Mouse (Mus musculus) hindbrain, embryonic 11.5 days (tissue): Measurements from ENCODE around the gene Fdps. TPM values are rescaled to one million over a fixed set of nuclear protein-coding genes. Genes with fewer than 3 reads are reported as not detected.
A peak's percentile ranks its signal among the peaks of the same experiment; 100 is the strongest.

Experiments used
- ATAC-seq: fragments of 200-750 bp; cut with Nextera tagmentation; 2 replicates; pipeline ENCODE4 v1.8.0; 2017; ENCODE audit warnings: mild to moderate bottlenecking, moderate TSS enrichment, moderate library complexity; ENCODE audit not compliant: low FRiP score
- DNase-seq: peaks from one replicate; pipeline ENCODE4 v3.0.0-alpha.2; 2015; ENCODE audit warnings: low spot score
- H3K27ac ChIP-seq: fragments of 300-500 bp; sonication (generic); 2 replicates; pipeline ENCODE4 v1.5.1; 2014; ENCODE audit warnings: mild to moderate bottlenecking, low read depth, low read length
- H3K27me3 ChIP-seq: fragments of 300-500 bp; sonication (generic); 2 replicates; pipeline ENCODE4 v1.6.1; 2014; ENCODE audit warnings: mild to moderate bottlenecking, low read length, moderate library complexity, mixed read lengths; ENCODE audit not compliant: control insufficient read depth, insufficient read depth
- H3K36me3 ChIP-seq: fragments of 300-500 bp; sonication (generic); 2 replicates; pipeline ENCODE4 v1.6.1; 2014; ENCODE audit warnings: mild to moderate bottlenecking, low read length, moderate library complexity, mixed read lengths; ENCODE audit not compliant: control insufficient read depth, insufficient read depth
- H3K4me1 ChIP-seq: fragments of 300-500 bp; sonication (generic); replicated peaks from 2 replicates; pipeline ENCODE4 v1.6.1; 2014; ENCODE audit warnings: low read length, mixed read lengths; ENCODE audit not compliant: control insufficient read depth, insufficient read depth
- H3K4me2 ChIP-seq: fragments of 300-500 bp; sonication (generic); replicated peaks from 2 replicates; pipeline ENCODE4 v1.6.1; 2014; ENCODE audit warnings: mild to moderate bottlenecking, low read depth, low read length
- H3K4me3 ChIP-seq: fragments of 300-500 bp; sonication (generic); 2 replicates; pipeline ENCODE4 v1.5.1; 2014; ENCODE audit warnings: low read depth, low read length
- H3K9ac ChIP-seq: fragments of 300-500 bp; sonication (generic); 2 replicates; pipeline ENCODE4 v1.6.1; 2014; ENCODE audit warnings: low read depth, low read length
- H3K9me3 ChIP-seq: fragments of 300-500 bp; sonication (generic); 2 replicates; pipeline ENCODE4 v1.6.1; 2016; ENCODE audit warnings: low read length; ENCODE audit not compliant: control insufficient read depth
- WGBS: fragments of 180-500 bp; shearing (Covaris S2); extraction: QIAGEN DNeasy Blood & Tissue Kit; methylation state at CpG from one replicate; pipeline ENCODE4 v1.1.7; 2014; 5-methylcytosine and 5-hydroxymethylcytosine counted together
- polyA plus RNA-seq: library from polyadenylated mRNA; unstranded; fragments of >200 nt; fragmentation: Nextera tagmentation; extraction: Ambion mirVana; gene quantifications from 2 replicates; pipeline ENCODE4 v1.2.1, GENCODE M21; 2014

Gene Fdps
- 390 and 392 TPM in 2 replicates for polyA plus RNA-seq

DNA sequence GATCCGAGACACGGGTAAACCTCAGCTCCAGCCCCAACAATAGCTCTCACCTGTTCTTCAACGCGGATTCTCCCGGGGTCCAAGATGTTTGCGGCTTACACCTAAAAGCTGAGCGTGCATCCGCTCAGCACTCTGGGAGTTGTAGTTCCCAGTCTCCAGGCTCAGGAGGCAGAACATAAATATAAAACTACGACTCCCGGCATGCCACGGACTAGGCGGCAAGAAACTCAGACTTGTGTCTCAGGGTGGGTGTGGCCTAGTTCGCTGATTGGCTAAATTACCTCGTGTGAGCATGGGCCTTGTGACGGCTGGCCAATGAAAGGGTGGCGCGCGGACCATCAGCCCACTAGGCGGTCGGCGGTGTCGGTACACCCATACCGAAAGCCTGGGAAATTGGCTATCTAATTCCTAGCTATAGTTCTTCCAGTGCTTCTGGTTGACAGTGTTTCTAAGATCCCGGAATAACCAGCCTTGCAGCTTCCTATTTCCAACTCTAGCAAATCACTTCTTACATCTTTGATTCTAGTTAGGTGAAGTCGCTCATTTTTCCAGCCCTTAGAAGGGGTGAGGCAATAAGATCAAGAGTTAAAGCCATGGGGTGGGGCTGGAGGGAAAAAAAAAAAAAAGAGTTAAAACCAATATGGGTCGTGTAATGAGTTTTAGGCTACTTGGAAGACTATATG, at the start of gene Fdps:
TSS of gene Fdps (minus strand) at position 148 of the 683 bp plus-strand sequence.
- ATAC-seq, result peak; percentile 99
- Histone ChIP-seq H3K9ac (peak within 1 kb of the TSS; percentile 62), H3K4me2 (peak within 1 kb of the TSS; percentile 59), H3K4me3 (peak within 1 kb of the TSS; percentile 62), H3K27ac (peak within 1 kb of the TSS; percentile 69), H3K36me3 (peaks cover 3% of the 10 kb centered on the region; the same call in 1 of the 2 replicates), H3K9me3 (no peaks in the 10 kb centered on the region), H3K27me3 (no peaks in the 10 kb centered on the region), H3K4me1 (peaks cover 5% of the 10 kb centered on the region; the same call in 1 of the 2 replicates)
- DNase-seq, result peak; percentile 97
- under 1% methylated on average over 26 of the region's 26 CpGs for WGBS

DNA sequence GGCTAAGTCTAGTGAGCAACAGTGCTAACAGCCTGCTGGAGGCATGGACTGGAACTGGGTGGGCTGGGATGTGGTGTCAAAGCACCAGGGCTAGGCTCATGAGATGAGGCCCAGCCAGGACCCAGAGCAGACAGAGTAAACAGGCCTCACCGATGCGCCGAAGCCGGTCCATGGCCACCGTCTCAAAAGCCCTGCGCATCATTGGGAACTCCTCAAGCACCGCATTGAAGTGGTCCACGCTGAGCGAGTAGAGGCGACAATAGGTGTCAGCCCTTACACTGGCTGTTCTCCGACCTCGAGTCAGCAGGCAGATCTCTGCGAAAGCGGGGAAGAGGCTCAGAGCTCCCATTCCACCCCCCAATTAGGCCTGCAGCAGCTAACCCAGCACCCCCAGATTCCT, 46.8 kb upstream of the Fdps start:
- H3K4me1 ChIP-seq, result peaks cover 4% of the 10 kb centered on the region
- no peaks in the 10 kb centered on the region for H3K36me3 ChIP-seq
- no peaks in the 10 kb centered on the region for H3K9me3 ChIP-seq
- H3K4me3 ChIP-seq, result no peak overlapping the region
- no peak overlapping the region for H3K27ac ChIP-seq
- H3K4me2 ChIP-seq, result no peak overlapping the region
- ATAC-seq (no peak), DNase-seq (no peak)
- no peaks in the 10 kb centered on the region; the same call in 1 of the 2 replicates for H3K27me3 ChIP-seq
- H3K9ac ChIP-seq, result no peak overlapping the region
- 72% methylated on average over 14 of the region's 14 CpGs for WGBS

DNA sequence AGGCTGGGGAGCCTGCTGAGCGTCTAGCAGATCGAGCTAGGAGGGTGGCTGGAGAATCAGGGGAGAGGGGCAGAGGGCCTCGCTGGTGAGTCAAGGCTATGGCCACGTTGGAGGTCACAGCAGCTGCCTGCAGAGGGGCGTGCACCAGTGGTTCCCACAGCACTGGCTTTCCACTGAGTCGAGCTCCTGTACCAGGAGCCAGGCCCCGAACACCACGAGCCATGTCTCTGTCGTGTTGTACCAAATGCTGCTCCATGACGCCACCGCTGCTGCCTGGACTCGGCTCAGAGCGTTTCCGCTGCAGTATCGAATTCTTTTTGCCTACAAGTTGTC, 46.2 kb upstream of the Fdps start:
- H3K36me3 ChIP-seq, result no peaks in the 10 kb centered on the region
- 13% methylated on average over 15 of the region's 15 CpGs for WGBS
- H3K9ac ChIP-seq, result 0 out of 2 replicates have a peak overlapping the region, but pooled peaks have one; percentile 27
- H3K4me3 ChIP-seq, result no peak overlapping the region
- DNase-seq (no peak), ATAC-seq (0 out of 2 replicates have a peak, but pooled peaks have one; percentile 29)
- peak overlapping the region; percentile 28; the same call in 1 of the 2 replicates for H3K4me2 ChIP-seq
- H3K27ac ChIP-seq, result no peak overlapping the region
- no peaks in the 10 kb centered on the region for H3K9me3 ChIP-seq
- H3K4me1 ChIP-seq, result peaks cover 4% of the 10 kb centered on the region
- no peaks in the 10 kb centered on the region; the same call in 1 of the 2 replicates for H3K27me3 ChIP-seq

DNA sequence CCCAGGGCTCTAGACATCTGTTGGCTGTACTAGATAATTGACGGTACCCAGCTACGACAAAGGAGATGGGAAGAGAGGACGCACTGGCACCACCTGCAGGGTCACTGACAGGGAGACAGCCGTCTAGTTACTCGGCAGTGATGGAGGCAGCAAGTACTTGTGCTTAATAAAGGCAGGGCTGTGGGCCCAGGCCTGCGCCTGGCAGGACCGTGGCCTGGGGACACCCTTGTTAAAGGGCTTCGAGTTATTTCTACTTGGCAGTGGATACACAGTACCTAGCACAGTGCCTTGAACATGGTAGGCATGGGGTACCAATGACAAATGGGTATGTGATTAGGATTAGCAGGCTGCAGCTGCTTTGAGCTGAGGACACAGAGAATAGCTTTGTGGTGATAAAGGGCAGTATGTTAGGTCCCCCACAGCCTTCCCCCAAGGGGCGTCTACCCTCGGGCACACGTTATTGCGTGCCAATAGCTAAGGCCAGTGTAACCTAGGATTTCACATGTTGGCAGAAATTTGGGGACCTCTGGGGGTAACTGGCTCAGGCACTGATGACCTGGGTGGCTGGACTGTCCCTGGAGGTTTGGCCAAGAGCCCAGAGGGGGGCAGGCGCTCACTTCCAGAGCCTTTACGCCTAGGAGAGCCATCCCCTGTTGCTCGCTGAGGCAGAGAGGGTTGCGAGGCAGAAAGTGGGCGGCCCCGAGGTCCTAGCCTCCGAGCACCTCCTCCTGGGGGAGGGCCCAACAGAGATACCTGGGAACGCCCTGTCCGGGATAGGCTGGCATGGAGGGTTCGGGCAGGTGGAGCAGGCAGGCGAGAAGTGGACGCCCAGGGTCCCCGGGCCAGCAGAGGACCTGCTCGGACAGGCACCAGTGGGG, 45.6 kb upstream of the Fdps start:
- ATAC-seq (peak; percentile 70; the same call in 1 of the 2 replicates), DNase-seq (no peak)
- Histone ChIP-seq H3K4me3 (no peak overlapping the region), H3K27me3 (no peaks in the 10 kb centered on the region; the same call in 1 of the 2 replicates), H3K9ac (0 out of 2 replicates have a peak overlapping the region, but pooled peaks have one; percentile 27), H3K9me3 (no peaks in the 10 kb centered on the region), H3K4me1 (peaks cover 4% of the 10 kb centered on the region), H3K36me3 (no peaks in the 10 kb centered on the region), H3K27ac (no peak overlapping the region), H3K4me2 (peak overlapping the region; percentile 28; the same call in 1 of the 2 replicates)
- 24% methylated on average over 26 of the region's 26 CpGs for WGBS

DNA sequence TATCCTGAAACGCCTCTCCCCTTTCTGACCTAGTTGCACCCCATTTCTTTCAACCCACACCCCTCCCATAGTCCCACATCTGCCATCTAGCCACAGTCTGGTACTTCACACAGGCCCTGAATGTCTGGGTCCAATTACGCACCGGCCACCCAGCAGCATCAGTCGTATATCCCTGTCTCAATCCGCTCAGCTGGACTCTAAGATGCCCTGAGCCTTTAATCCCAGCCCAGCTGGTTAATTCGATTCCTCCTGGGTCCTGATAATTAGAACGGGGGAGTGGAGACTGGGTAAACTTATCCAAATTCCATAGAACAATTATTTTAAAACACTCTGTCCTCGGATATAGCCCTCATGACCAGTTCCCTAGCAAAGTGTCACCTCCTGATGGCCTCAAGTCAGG, 43.8 kb upstream of the Fdps start:
- H3K4me3 ChIP-seq, result no peak overlapping the region
- H3K9me3 ChIP-seq, result no peaks in the 10 kb centered on the region
- no peak for DNase-seq
- peaks cover 4% of the 10 kb centered on the region for H3K4me1 ChIP-seq
- H3K27me3 ChIP-seq, result no peaks in the 10 kb centered on the region; the same call in 1 of the 2 replicates
- no peaks in the 10 kb centered on the region for H3K36me3 ChIP-seq
- no peak overlapping the region for H3K9ac ChIP-seq
- 66% methylated on average over 8 of the region's 8 CpGs for WGBS
- ATAC-seq, result no peak
- H3K4me2 ChIP-seq, result no peak overlapping the region
- H3K27ac ChIP-seq, result no peak overlapping the region

DNA sequence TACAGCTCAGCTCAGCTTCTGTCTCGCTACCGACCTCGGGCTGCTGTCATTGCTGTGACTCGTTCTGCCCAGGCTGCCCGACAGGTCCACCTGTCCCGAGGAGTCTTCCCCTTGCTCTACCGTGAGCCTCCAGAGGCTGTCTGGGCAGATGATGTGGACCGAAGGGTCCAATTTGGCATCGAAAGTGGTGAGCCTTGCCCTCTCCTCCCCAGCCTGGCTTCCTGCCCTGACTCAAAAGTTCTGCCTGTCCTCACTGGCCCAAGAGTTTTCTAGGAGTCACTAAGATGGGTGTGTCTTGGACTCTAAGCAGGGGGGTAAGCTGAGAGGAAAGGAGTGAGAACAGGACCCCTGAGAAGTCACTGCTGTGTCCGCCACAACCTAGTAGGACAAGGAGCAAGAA, 43.1 kb upstream of the Fdps start:
- WGBS, result 86% methylated on average over 10 of the region's 10 CpGs
- H3K9me3 ChIP-seq, result no peaks in the 10 kb centered on the region
- no peak for ATAC-seq

DNA sequence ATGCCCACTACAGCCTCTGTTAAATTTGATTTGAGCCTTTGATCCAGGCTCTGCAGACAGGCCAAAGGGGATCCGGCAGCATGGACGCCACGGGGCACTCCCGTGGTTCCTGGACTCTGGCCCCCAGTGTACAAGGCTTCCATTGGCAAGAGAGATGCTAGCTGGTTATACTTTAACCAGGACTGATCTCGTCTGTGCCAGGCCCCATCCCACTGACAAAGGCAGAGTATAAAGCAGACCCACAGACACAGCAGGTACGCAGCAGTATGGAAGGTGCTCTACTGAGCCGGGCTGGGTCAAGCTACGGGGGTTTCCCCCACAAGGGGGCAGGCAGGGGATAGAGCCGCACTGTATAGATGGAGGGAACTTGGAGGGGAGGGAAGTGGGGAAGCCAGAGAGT, 34.6 kb upstream of the Fdps start:
- no peak overlapping the region for H3K4me3 ChIP-seq
- no peak overlapping the region for H3K27ac ChIP-seq
- 32% methylated on average over 9 of the region's 9 CpGs for WGBS
- H3K9ac ChIP-seq, result no peak overlapping the region
- H3K4me2 ChIP-seq, result no peak overlapping the region
- ATAC-seq (no peak), DNase-seq (no peak)
- no peaks in the 10 kb centered on the region for H3K4me1 ChIP-seq
- H3K27me3 ChIP-seq, result no peaks in the 10 kb centered on the region; the same call in 1 of the 2 replicates
- no peaks in the 10 kb centered on the region for H3K9me3 ChIP-seq
- no peaks in the 10 kb centered on the region for H3K36me3 ChIP-seq

More for the DNA sequence above, 43.1 kb upstream of the Fdps start:
- Histone ChIP-seq H3K4me3 (no peak overlapping the region), H3K4me1 (peaks cover 4% of the 10 kb centered on the region), H3K9ac (no peak overlapping the region), H3K27ac (no peak overlapping the region), H3K36me3 (no peaks in the 10 kb centered on the region), H3K4me2 (no peak overlapping the region), H3K27me3 (no peaks in the 10 kb centered on the region; the same call in 1 of the 2 replicates)
- no peak for DNase-seq

DNA sequence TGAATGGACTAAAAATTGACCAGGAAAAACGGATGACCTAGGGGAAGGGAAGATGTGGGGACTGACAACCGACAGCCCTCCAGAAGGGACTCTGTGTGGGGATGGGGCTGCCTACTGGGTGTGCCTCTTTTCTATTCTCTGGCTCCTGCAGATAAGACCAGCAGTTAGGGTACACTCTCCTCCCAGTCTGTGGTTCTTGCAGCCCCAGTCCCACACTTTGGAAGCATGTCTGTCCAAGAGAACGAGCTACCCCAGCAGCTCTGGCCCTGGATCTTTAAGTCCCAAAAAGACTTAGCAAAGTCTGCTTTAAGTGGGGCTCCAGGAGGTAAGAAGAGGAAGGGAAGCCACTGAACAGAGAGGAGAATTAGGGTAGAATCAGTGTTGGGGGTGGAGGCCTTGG, 34.2 kb upstream of the Fdps start, which contains the start of gene Pklr:
TSS of gene Pklr (plus strand) at position 185 of the 400 bp plus-strand sequence.
- DNase-seq (no peak), ATAC-seq (no peak)
- 67% methylated on average over 3 of the region's 3 CpGs for WGBS
- no peaks in the 10 kb centered on the region for H3K27me3 ChIP-seq
- H3K9ac ChIP-seq, result no peak within 1 kb of the TSS
- no peak within 1 kb of the TSS for H3K4me2 ChIP-seq
- H3K4me3 ChIP-seq, result no peak within 1 kb of the TSS
- H3K9me3 ChIP-seq, result no peaks in the 10 kb centered on the region
- H3K4me1 ChIP-seq, result no peaks in the 10 kb centered on the region
- H3K36me3 ChIP-seq, result no peaks in the 10 kb centered on the region
- H3K27ac ChIP-seq, result no peak within 1 kb of the TSS
